Mouse (Mus musculus): ENCODE data around the gene Thumpd2. TPM values are rescaled to one million over a fixed set of nuclear protein-coding genes. Genes with fewer than 3 reads are reported as not detected.
A peak's percentile ranks its signal among the peaks of the same experiment; 100 is the strongest.

Gene Thumpd2
- total and polyA plus RNA-seq, 2 experiments from 2014 or later = 7.5 to 8.8 TPM

DNA sequence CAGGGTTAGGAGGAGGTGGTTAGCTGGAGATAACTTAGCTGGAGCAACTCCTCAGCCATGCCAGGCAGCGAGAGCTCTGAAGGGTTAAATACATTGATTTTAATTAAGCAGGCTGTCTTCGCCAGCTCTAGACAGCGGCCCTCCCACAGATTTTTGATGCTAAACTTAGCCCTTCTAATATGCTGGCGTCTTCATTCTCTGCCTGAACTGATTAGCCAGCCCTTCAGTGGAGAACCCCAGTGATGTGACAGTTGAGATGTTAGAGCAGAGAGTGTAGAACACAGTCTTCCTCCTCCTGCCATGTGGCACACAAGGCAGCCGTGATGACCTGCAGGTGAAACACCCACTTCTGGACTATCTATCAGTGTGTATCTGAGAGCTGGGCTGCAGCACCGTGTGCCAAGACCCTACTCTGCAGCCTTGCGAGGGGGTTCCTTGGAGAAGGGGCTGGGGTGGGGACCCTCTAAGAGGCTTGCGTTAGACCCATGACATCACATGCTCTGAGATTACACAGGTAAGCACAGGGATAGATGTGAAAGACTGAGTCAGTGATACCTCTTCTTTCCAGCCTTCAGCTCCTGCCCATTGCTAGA is 73.3 kb downstream of the Thumpd2 start:
- 44% methylated on average over 8 of the region's 8 CpGs for WGBS
- Histone ChIP-seq H3K9me3 (replicated peaks; ENCODE audit: control insufficient read depth, low read length) (0 out of 2 replicates have a peak, but pooled peaks cover 3% of the 10 kb centered on the region), H3K27me3 (ENCODE audit: control insufficient read depth, insufficient read depth, low read length) (no peaks in the 10 kb centered on the region), H3K36me3 (replicated peaks; ENCODE audit: control insufficient read depth, insufficient read depth, low read length) (no peaks in the 10 kb centered on the region), H3K4me2 (ENCODE audit: low read depth, low read length) (no peak overlapping the region), H3K4me3 (ENCODE audit: low read depth, low read length) (no peak overlapping the region), H3K27ac (ENCODE audit: low read depth) (no peak overlapping the region), H3K4me1 (ENCODE audit: control insufficient read depth, insufficient read depth) (peaks cover 8% of the 10 kb centered on the region; the same call in 1 of the 2 replicates), H3K9ac (replicated peaks; ENCODE audit: low read depth, low read length) (no peak overlapping the region)
- TF ChIP-seq CTCF (IDR thresholded peaks at IDR 0.05; ENCODE audit: low read depth) (no peak), EP300 (IDR thresholded peaks at IDR 0.05; ENCODE audit: low read depth) (no peak)
- ATAC-seq (ENCODE audit: insufficient read depth, low read depth) = no peak
- no peak for DNase-seq (ENCODE audit: low spot score)

DNA sequence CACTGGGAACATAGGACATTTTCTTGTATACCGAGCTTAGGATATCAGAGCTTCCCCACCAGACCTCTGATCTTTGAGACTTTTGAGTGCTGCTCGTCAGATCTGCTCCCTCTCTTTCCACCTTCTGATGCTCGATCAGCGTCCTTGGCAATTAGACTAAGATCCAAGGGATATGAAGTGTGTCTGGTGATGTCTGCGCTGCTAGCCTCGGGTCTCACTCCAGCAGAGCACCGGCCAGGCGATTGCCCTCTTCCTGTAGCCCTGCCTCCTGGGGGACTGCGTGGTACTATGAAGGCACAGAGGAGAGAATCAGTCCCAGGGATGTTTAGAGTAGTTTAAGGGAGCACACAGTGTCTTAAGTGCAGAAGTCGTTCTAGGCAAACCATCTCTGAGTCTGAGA is 81.9 kb downstream of the Thumpd2 start:
- Histone ChIP-seq H3K4me1 (ENCODE audit: control insufficient read depth, insufficient read depth) (no peaks in the 10 kb centered on the region), H3K4me2 (ENCODE audit: low read depth, low read length) (no peak overlapping the region), H3K27ac (ENCODE audit: low read depth) (no peak overlapping the region), H3K4me3 (ENCODE audit: low read depth, low read length) (no peak overlapping the region), H3K36me3 (replicated peaks; ENCODE audit: control insufficient read depth, insufficient read depth, low read length) (no peaks in the 10 kb centered on the region), H3K27me3 (ENCODE audit: control insufficient read depth, insufficient read depth, low read length) (no peaks in the 10 kb centered on the region), H3K9ac (replicated peaks; ENCODE audit: low read depth, low read length) (no peak overlapping the region), H3K9me3 (replicated peaks; ENCODE audit: control insufficient read depth, low read length) (no peaks in the 10 kb centered on the region)
- no peak for DNase-seq (ENCODE audit: low spot score)
- 80% methylated on average over 10 of the region's 10 CpGs for WGBS
- ATAC-seq (ENCODE audit: insufficient read depth, low read depth) = no peak
- TF ChIP-seq CTCF (IDR thresholded peaks at IDR 0.05; ENCODE audit: low read depth) (no peak), EP300 (IDR thresholded peaks at IDR 0.05; ENCODE audit: low read depth) (no peak)

DNA sequence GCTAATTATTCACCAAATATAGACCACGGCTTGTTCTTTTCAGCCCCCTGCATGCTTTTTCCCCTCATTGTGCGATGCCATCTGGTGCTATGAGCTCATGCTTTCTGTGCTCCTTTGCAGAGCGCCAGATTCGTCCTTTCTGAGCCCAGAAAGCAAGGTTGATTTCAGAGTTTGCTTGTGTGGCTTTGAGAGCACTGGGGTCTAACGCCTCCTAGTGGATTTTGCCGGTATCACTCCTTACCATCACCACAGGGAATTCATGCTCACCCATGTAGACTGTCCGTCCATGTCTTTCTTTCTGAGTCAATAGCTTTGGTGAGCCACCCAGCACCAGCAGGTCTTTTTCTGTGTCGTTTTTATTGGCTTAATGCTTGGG is 82.5 kb downstream of the Thumpd2 start:
- ATAC-seq (ENCODE audit: insufficient read depth, low read depth) (no peak; the same call in 1 of the 2 replicates), DNase-seq (ENCODE audit: low spot score) (peak; percentile 65)
- no peak overlapping the region for H3K4me2 ChIP-seq (ENCODE audit: low read depth, low read length)
- no peak overlapping the region for H3K4me3 ChIP-seq (ENCODE audit: low read depth, low read length)
- TF ChIP-seq EP300 (IDR thresholded peaks at IDR 0.05; ENCODE audit: low read depth) (no peak), CTCF (IDR thresholded peaks at IDR 0.05; ENCODE audit: low read depth) (peak; percentile 93)
- no peaks in the 10 kb centered on the region for H3K27me3 ChIP-seq (ENCODE audit: control insufficient read depth, insufficient read depth, low read length)
- H3K36me3 ChIP-seq (replicated peaks; ENCODE audit: control insufficient read depth, insufficient read depth, low read length) = no peaks in the 10 kb centered on the region
- no peaks in the 10 kb centered on the region for H3K9me3 ChIP-seq (replicated peaks; ENCODE audit: control insufficient read depth, low read length)
- WGBS = 15% methylated on average over 8 of the region's 8 CpGs
- H3K9ac ChIP-seq (replicated peaks; ENCODE audit: low read depth, low read length) = no peak overlapping the region
- H3K4me1 ChIP-seq (ENCODE audit: control insufficient read depth, insufficient read depth) = no peaks in the 10 kb centered on the region
- H3K27ac ChIP-seq (ENCODE audit: low read depth) = no peak overlapping the region

DNA sequence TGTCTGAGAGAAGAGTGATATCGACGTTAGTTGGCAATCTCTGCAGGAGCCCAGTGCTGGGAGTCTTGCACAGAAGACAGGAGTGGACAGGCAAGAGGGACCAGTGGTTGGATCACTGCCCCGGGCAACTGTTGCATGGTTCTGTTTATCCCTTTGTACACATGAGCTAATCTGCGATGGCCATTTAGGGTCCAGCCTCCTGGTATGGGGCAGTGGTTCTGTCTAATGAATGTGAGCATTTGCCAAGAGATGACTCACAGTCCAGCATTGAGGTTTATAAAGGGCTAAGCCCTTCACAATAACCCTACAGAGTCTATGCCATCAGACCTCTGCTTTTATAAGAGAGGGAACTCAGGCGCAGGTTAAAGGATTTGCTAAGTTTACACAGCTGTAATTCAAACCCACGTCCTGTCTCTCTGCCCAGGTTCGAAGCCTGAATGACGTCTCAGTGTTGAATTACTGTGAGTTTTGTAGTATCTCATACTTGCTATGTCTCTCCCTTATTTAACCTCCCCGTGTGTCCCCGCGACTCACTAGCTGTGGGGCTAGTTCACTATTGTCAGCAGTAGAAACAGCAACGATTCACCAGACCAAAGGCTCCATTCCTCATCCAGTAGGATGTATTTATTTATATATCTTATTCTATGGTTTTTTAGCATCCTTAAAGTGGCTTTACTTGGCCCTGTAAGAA is 83.0 kb downstream of the Thumpd2 start:
- peak; percentile 11; the same call in 1 of the 2 replicates for ATAC-seq (ENCODE audit: insufficient read depth, low read depth)
- Histone ChIP-seq H3K27ac (ENCODE audit: low read depth) (no peak overlapping the region), H3K4me1 (ENCODE audit: control insufficient read depth, insufficient read depth) (no peaks in the 10 kb centered on the region), H3K9ac (replicated peaks; ENCODE audit: low read depth, low read length) (no peak overlapping the region), H3K4me2 (ENCODE audit: low read depth, low read length) (no peak overlapping the region), H3K27me3 (ENCODE audit: control insufficient read depth, insufficient read depth, low read length) (no peaks in the 10 kb centered on the region), H3K4me3 (ENCODE audit: low read depth, low read length) (no peak overlapping the region), H3K36me3 (replicated peaks; ENCODE audit: control insufficient read depth, insufficient read depth, low read length) (no peaks in the 10 kb centered on the region), H3K9me3 (replicated peaks; ENCODE audit: control insufficient read depth, low read length) (no peaks in the 10 kb centered on the region)
- no peak for DNase-seq (ENCODE audit: low spot score)
- 62% methylated on average over 12 of the region's 12 CpGs for WGBS
- TF ChIP-seq CTCF (IDR thresholded peaks at IDR 0.05; ENCODE audit: low read depth) = no peak
- no peak for TF ChIP-seq EP300 (IDR thresholded peaks at IDR 0.05; ENCODE audit: low read depth)

DNA sequence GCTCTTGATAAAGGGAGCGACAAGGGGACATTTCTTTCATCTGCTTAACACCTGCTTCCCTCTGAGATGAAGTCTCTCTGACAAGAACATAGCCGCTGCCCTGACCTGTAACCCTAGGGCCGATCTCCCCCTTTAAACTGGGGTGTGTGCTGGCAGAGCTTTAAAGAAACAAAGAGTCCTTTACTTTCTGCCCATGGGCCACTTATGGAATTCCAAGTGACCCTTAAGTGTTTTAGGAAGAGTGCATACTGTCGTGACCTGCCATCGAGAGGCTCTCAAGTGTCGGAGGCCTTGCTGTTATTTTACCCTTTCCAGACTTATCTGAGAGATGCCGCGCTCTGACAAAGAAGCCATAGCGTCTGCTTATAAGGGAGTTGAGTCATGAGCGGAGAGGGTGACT is 84.8 kb downstream of the Thumpd2 start:
- no peaks in the 10 kb centered on the region for H3K9me3 ChIP-seq (replicated peaks; ENCODE audit: control insufficient read depth, low read length)
- H3K4me1 ChIP-seq (ENCODE audit: control insufficient read depth, insufficient read depth) = no peaks in the 10 kb centered on the region
- no peaks in the 10 kb centered on the region for H3K36me3 ChIP-seq (replicated peaks; ENCODE audit: control insufficient read depth, insufficient read depth, low read length)
- no peak overlapping the region for H3K4me2 ChIP-seq (ENCODE audit: low read depth, low read length)
- 66% methylated on average over 10 of the region's 10 CpGs for WGBS
- TF ChIP-seq EP300 (IDR thresholded peaks at IDR 0.05; ENCODE audit: low read depth) = no peak
- ATAC-seq (ENCODE audit: insufficient read depth, low read depth) = no peak
- DNase-seq (ENCODE audit: low spot score) = no peak
- H3K9ac ChIP-seq (replicated peaks; ENCODE audit: low read depth, low read length) = no peak overlapping the region
- H3K4me3 ChIP-seq (ENCODE audit: low read depth, low read length) = no peak overlapping the region
- no peak overlapping the region for H3K27ac ChIP-seq (ENCODE audit: low read depth)
- no peaks in the 10 kb centered on the region for H3K27me3 ChIP-seq (ENCODE audit: control insufficient read depth, insufficient read depth, low read length)

DNA sequence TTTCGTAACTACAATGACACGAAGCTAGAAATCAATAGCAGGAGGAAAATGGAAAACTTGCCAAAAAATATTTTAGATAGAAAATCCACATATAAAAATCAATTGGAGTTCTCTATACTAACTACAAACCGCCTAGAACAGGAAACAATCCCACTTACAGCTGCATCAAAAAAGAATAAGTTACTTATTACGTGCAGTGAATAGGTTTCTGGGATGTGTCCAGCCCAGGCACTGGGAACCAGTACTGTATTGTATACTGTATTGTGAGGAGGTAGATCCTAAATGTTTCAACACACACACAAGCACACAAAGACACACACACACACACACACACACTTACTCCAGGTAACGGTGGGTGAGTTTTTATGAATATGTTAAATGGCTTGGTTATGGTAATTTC is 87.6 kb downstream of the Thumpd2 start:
- no peak overlapping the region for H3K4me3 ChIP-seq (ENCODE audit: low read depth, low read length)
- no peaks in the 10 kb centered on the region for H3K9me3 ChIP-seq (replicated peaks; ENCODE audit: control insufficient read depth, low read length)
- no peak overlapping the region for H3K27ac ChIP-seq (ENCODE audit: low read depth)
- H3K27me3 ChIP-seq (ENCODE audit: control insufficient read depth, insufficient read depth, low read length) = no peaks in the 10 kb centered on the region
- 85% methylated on average over 5 of the region's 5 CpGs for WGBS
- H3K9ac ChIP-seq (replicated peaks; ENCODE audit: low read depth, low read length) = no peak overlapping the region
- ATAC-seq (ENCODE audit: insufficient read depth, low read depth) (no peak), DNase-seq (ENCODE audit: low spot score) (no peak)
- H3K4me2 ChIP-seq (ENCODE audit: low read depth, low read length) = no peak overlapping the region
- no peaks in the 10 kb centered on the region for H3K36me3 ChIP-seq (replicated peaks; ENCODE audit: control insufficient read depth, insufficient read depth, low read length)
- no peaks in the 10 kb centered on the region for H3K4me1 ChIP-seq (ENCODE audit: control insufficient read depth, insufficient read depth)
- TF ChIP-seq CTCF (IDR thresholded peaks at IDR 0.05; ENCODE audit: low read depth) = no peak
- TF ChIP-seq EP300 (IDR thresholded peaks at IDR 0.05; ENCODE audit: low read depth) = no peak

Other genes with a start within 250 kb of the Thumpd2 start
- gene Tmem178, start 120.5 kb downstream of the Thumpd2 start, total RNA-seq (2014; rRNA removed; ENCODE audit: low replicate concordance) = 1.8 and 4.6 TPM in 2 replicates
- gene Tmem178, start 120.5 kb downstream of the Thumpd2 start, polyA plus RNA-seq (2015; fragmentation: Nextera tagmentation; extraction: Ambion mirVana) = 2.9 and 3.1 TPM in 2 replicates

All from heart, postnatal 0 days (tissue).